Mouse (Mus musculus) MEL (cell line): ENCODE measurements around the gene Cd83. TPM values are rescaled to one million over a fixed set of nuclear protein-coding genes. Genes with fewer than 3 reads are reported as not detected.

ENCODE experiments used
- DNase-seq: peaks from one replicate; pipeline ENCODE4 v3.0.0; 2011; ENCODE audit warnings: low read depth, low spot score
- H3K27ac ChIP-seq: 2 replicates; pipeline ENCODE4 v1.5.1; 2012; ENCODE audit warnings: low read depth, mild to moderate bottlenecking, control low read depth, low read length, moderate library complexity; ENCODE audit not compliant: control insufficient read depth
- H3K27me3 ChIP-seq, 2 experiments: fragments of 150-350 bp in 1 of 2; sonication (generic) in 1 of 2; 2 replicates each; pipeline ENCODE4 v1.6.1; 2012; ENCODE audit warnings: low read length in 2 of 2, mild to moderate bottlenecking in 2 of 2, improper control_type of control experiment in 1 of 2, moderate library complexity in 1 of 2; ENCODE audit not compliant: insufficient read depth in 2 of 2, control insufficient read depth in 1 of 2
- H3K36me3 ChIP-seq, 2 experiments: 2 replicates each; pipeline ENCODE4 v1.6.1; 2012 to 2014; ENCODE audit warnings: low read length in 2 of 2, improper control_type of control experiment in 1 of 2, inconsistent platforms in 1 of 2, mild to moderate bottlenecking in 1 of 2; ENCODE audit not compliant: insufficient read depth in 2 of 2, control insufficient read depth in 1 of 2
- H3K4me1 ChIP-seq, 2 experiments: fragments of 150-350 bp in 1 of 2; sonication (generic) in 1 of 2; 2 replicates each; pipeline ENCODE4 v1.6.1; 2012; ENCODE audit warnings: low read length in 2 of 2, improper control_type of control experiment in 1 of 2, mild to moderate bottlenecking in 1 of 2; ENCODE audit not compliant: insufficient read depth in 2 of 2, control insufficient read depth in 1 of 2
- H3K4me3 ChIP-seq, 2 experiments: fragments of 150-350 bp in 1 of 2; sonication (generic) in 1 of 2; 2 replicates each; pipeline ENCODE4 v1.5.1; 2012; ENCODE audit warnings: low read depth in 2 of 2, low read length in 2 of 2, mild to moderate bottlenecking in 2 of 2, moderate library complexity in 2 of 2, control low read depth in 1 of 2, improper control_type of control experiment in 1 of 2; ENCODE audit not compliant: control insufficient read depth in 1 of 2, insufficient read depth in 1 of 2
- H3K79me2 ChIP-seq: 2 replicates; pipeline ENCODE4 v1.6.1; 2012; ENCODE audit warnings: mild to moderate bottlenecking, low read length, moderate library complexity; ENCODE audit not compliant: control insufficient read depth, poor library complexity, insufficient read depth
- H3K9ac ChIP-seq: 2 replicates; pipeline ENCODE4 v1.6.1; 2012; ENCODE audit warnings: low read depth, mild to moderate bottlenecking, control low read depth, low read length, moderate library complexity; ENCODE audit not compliant: control insufficient read depth, poor library complexity, severe bottlenecking
- H3K9me3 ChIP-seq: fragments of 150-350 bp; sonication (generic); replicated peaks from 2 replicates; pipeline ENCODE4 v1.6.1; 2012; ENCODE audit warnings: mild to moderate bottlenecking, low read length, improper control_type of control experiment, moderate library complexity; ENCODE audit not compliant: insufficient read depth
- BHLHE40 ChIP-seq: IDR thresholded peaks from 2 replicates; pipeline ENCODE4 v1.6.1; 2012; ENCODE audit warnings: low read depth, mild to moderate bottlenecking, inconsistent platforms, low read length, improper control_type of control experiment, borderline replicate concordance
- CHD1 ChIP-seq: IDR thresholded peaks from 2 replicates; pipeline ENCODE4 v1.6.1; 2012; ENCODE audit warnings: low read depth, mild to moderate bottlenecking, inconsistent platforms, low read length, improper control_type of control experiment
- CTCF ChIP-seq, 3 experiments: IDR thresholded peaks in 2 of 3; conservative IDR thresholded peaks in 1 of 3; 2 replicates each; pipeline ENCODE4 v1.5.1; 2011 to 2012; ENCODE audit warnings: low read length in 3 of 3, low read depth in 2 of 3, mild to moderate bottlenecking in 2 of 3, improper control_type of control experiment in 1 of 3, inconsistent platforms in 1 of 3, mixed read lengths in 1 of 3, moderate library complexity in 1 of 3; ENCODE audit not compliant: control insufficient read depth in 1 of 3, insufficient read depth in 1 of 3, poor library complexity in 1 of 3, severe bottlenecking in 1 of 3
- E2F4 ChIP-seq: IDR thresholded peaks from 2 replicates; pipeline ENCODE4 v1.6.1; 2011; ENCODE audit warnings: low read depth, low read length, improper control_type of control experiment, borderline replicate concordance
- ELF1 ChIP-seq: IDR thresholded peaks from 2 replicates; pipeline ENCODE4 v1.6.1; 2014; ENCODE audit warnings: low read depth, mild to moderate bottlenecking, inconsistent platforms, low read length, improper control_type of control experiment, moderate library complexity
- HCFC1 ChIP-seq: IDR thresholded peaks from 2 replicates; pipeline ENCODE4 v1.6.1; 2012; ENCODE audit warnings: low read depth, mild to moderate bottlenecking, inconsistent platforms, low read length, improper control_type of control experiment, moderate library complexity
- JUND ChIP-seq: IDR thresholded peaks from 2 replicates; pipeline ENCODE4 v1.6.1; 2011; ENCODE audit warnings: low read depth, mild to moderate bottlenecking, improper control_type of control experiment, low read length
- MEF2A ChIP-seq: IDR thresholded peaks from 2 replicates; pipeline ENCODE4 v1.6.1; 2014; ENCODE audit warnings: low read depth, mild to moderate bottlenecking, inconsistent platforms, low read length, improper control_type of control experiment; ENCODE audit not compliant: poor library complexity, insufficient replicate concordance, severe bottlenecking; ENCODE audit errors: extremely low read depth
- MYB ChIP-seq: IDR thresholded peaks from 2 replicates; pipeline ENCODE4 v1.6.1; 2011; ENCODE audit warnings: mild to moderate bottlenecking, low read depth, low read length, improper control_type of control experiment
- MYC ChIP-seq: IDR thresholded peaks from 2 replicates; pipeline ENCODE4 v1.6.1; 2011; ENCODE audit warnings: low read depth, mild to moderate bottlenecking, low read length, improper control_type of control experiment, moderate library complexity
- NELFE ChIP-seq: IDR thresholded peaks from 2 replicates; pipeline ENCODE4 v1.6.1; 2011; ENCODE audit warnings: low read depth, low read length, improper control_type of control experiment
- NRF1 ChIP-seq: IDR thresholded peaks from 2 replicates; pipeline ENCODE4 v1.6.1; 2014; ENCODE audit warnings: low read depth, mild to moderate bottlenecking, inconsistent platforms, low read length, improper control_type of control experiment, moderate library complexity; ENCODE audit not compliant: poor library complexity, insufficient read depth, severe bottlenecking
- POLR2A ChIP-seq, 2 experiments: IDR thresholded peaks; 2 replicates each; pipeline ENCODE4 v1.6.1; 2011 to 2012; ENCODE audit warnings: low read length in 2 of 2, mild to moderate bottlenecking in 2 of 2, control low read depth in 1 of 2, improper control_type of control experiment in 1 of 2, low read depth in 1 of 2, moderate library complexity in 1 of 2; ENCODE audit not compliant: control insufficient read depth in 1 of 2, insufficient read depth in 1 of 2, poor library complexity in 1 of 2
- POLR2AphosphoS2 ChIP-seq: IDR thresholded peaks from 2 replicates; pipeline ENCODE4 v1.6.1; 2011; ENCODE audit warnings: low read length, improper control_type of control experiment
- POLR2AphosphoS5 ChIP-seq: IDR thresholded peaks from 2 replicates; pipeline ENCODE4 v1.6.1; 2012; ENCODE audit warnings: low read depth, borderline replicate concordance, mild to moderate bottlenecking, inconsistent platforms, low read length, moderate library complexity, mixed read lengths
- SIN3A ChIP-seq: IDR thresholded peaks from 2 replicates; pipeline ENCODE4 v1.6.1; 2012; ENCODE audit warnings: low read length, improper control_type of control experiment, inconsistent platforms
- TBP ChIP-seq: IDR thresholded peaks from 2 replicates; pipeline ENCODE4 v1.8.0; 2011; ENCODE audit warnings: low read depth, low read length, improper control_type of control experiment
- TCF12 ChIP-seq: IDR thresholded peaks from 2 replicates; pipeline ENCODE4 v1.6.1; 2014; ENCODE audit warnings: low read depth, mild to moderate bottlenecking, inconsistent platforms, low read length, improper control_type of control experiment, moderate library complexity
- UBTF ChIP-seq: IDR thresholded peaks from 2 replicates; pipeline ENCODE4 v1.6.1; 2012; ENCODE audit warnings: low read depth, mild to moderate bottlenecking, inconsistent platforms, low read length, improper control_type of control experiment, moderate library complexity, borderline replicate concordance; ENCODE audit not compliant: insufficient read depth
- USF1 ChIP-seq: IDR thresholded peaks from 2 replicates; pipeline ENCODE4 v1.6.1; 2014; ENCODE audit warnings: low read depth, mild to moderate bottlenecking, inconsistent platforms, low read length, improper control_type of control experiment, moderate library complexity
- ZKSCAN1 ChIP-seq: IDR thresholded peaks from 2 replicates; pipeline ENCODE4 v1.6.1; 2012; ENCODE audit warnings: low read depth, mild to moderate bottlenecking, inconsistent platforms, low read length, improper control_type of control experiment, moderate library complexity
- ZMIZ1 ChIP-seq: IDR thresholded peaks from 2 replicates; pipeline ENCODE4 v1.6.1; 2012; ENCODE audit warnings: low read depth, mild to moderate bottlenecking, inconsistent platforms, low read length, improper control_type of control experiment, moderate library complexity
- ZNF384 ChIP-seq: IDR thresholded peaks from 2 replicates; pipeline ENCODE4 v1.6.1; 2012; ENCODE audit warnings: low read depth, mild to moderate bottlenecking, inconsistent platforms, low read length, improper control_type of control experiment
- polyA plus RNA-seq, 2 experiments: library from polyadenylated mRNA; stranded (reverse) in 1 of 2; unstranded in 1 of 2; fragments of >175 nt in 1 of 2; fragments of >200 nt in 1 of 2; gene quantifications; 2 replicates each; pipeline versions ENCODE4 v1.2.1 to v1.2.4; 2012; ENCODE audit warnings: low replicate concordance in 2 of 2, low read depth in 1 of 2; ENCODE audit not compliant: insufficient read length in 2 of 2, insufficient read depth in 1 of 2, missing spikeins in 1 of 2
- total RNA-seq: library from RNA; depleted of rRNA; stranded (reverse); fragments of 300-350 nt; gene quantifications from 2 replicates; pipeline ENCODE4 v1.2.3, GENCODE M21; 2012

The Cd83 gene
- total and polyA plus RNA-seq, 3 experiments: not detected

DNA sequence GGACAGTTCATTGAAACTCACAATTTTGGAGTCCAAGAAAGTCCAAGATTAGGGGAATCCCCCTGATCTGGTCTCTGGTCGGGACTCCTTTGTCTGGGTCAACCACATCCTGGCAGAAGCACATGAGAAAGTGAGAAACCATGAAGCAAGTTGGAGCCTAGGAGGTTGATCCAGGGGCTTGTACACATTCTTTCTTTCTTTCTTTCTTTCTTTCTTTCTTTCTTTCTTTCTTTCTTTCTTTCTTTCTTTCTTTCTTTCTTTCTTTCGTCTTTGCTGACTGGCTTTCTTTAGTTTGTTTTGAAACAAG, 9.2 kb upstream of the Cd83 start:
- no peaks in the 10 kb centered on the region for H3K36me3 ChIP-seq
- DNase-seq: no peak
- no peaks in the 10 kb centered on the region for H3K9me3 ChIP-seq
- no peaks in the 10 kb centered on the region for H3K79me2 ChIP-seq
- TF ChIP-seq BHLHE40: no peak
- TF ChIP-seq CTCF (IDR thresholded peaks at IDR 0.05 in 2 of 3, conservative IDR thresholded peaks at IDR 0.05 in 1 of 3; ENCODE audit: control insufficient read depth in 1 of 3, insufficient read depth in 1 of 3, low read depth in 2 of 3, low read length in 3 of 3, poor library complexity in 1 of 3, severe bottlenecking in 1 of 3): no peak
- TF ChIP-seq CHD1: no peak
- no peak for TF ChIP-seq ELF1
- TF ChIP-seq NELFE: no peak
- TF ChIP-seq TCF12: no peak
- no peak for TF ChIP-seq SIN3A
- no peak for TF ChIP-seq POLR2A (IDR thresholded peaks at IDR 0.05; ENCODE audit: control insufficient read depth in 1 of 2, insufficient read depth in 1 of 2, low read depth in 1 of 2, low read length in 2 of 2, poor library complexity in 1 of 2)
- no peak for TF ChIP-seq ZKSCAN1
- TF ChIP-seq MEF2A: no peak
- no peak for TF ChIP-seq MYB
- TF ChIP-seq POLR2AphosphoS2: no peak
- no peak for TF ChIP-seq NRF1
- no peak for TF ChIP-seq MYC
- no peak for TF ChIP-seq E2F4
- no peak for TF ChIP-seq ZMIZ1
- no peak for TF ChIP-seq UBTF
- no peak overlapping the region for H3K27ac ChIP-seq
- no peak overlapping the region for H3K4me3 ChIP-seq
- H3K9ac ChIP-seq: no peak overlapping the region
- no peaks in the 10 kb centered on the region; a peak in 1 of 4 replicates for H3K27me3 ChIP-seq
- no peaks in the 10 kb centered on the region for H3K4me1 ChIP-seq

DNA sequence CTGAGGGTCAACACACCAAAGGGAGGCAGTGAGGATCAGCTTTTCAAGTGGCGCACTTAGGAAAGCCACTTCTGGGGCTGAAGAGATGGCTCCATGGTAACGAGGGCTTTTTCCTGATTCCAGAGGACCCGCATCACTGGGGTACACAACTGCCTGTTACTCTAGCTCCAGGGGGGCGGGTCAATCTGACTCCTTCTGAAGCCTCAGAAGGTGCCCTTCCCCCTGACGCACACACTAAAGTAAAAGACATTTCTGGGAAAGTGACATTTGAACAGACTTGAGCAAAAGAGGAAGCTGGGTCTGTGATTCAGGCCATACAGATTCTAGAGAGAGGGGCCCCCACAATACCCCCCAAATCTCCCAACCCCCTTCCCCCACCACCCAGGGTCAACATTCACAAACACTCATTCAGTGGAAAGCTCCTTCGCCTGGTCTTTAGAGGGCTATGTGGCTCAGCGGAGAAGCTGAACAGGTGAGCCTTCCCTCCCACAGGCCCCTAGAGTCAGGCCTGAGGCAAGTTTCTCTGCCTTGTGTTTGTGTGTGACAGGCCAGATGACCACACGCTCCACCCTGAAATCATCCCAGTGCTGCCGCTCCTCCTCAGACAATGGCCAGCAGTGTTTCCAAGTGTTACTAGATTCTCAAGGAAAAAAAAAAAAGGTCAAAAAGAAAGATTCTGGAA, 7.1 kb upstream of the Cd83 start:
- no peaks in the 10 kb centered on the region for H3K9me3 ChIP-seq
- no peaks in the 10 kb centered on the region for H3K36me3 ChIP-seq
- no peaks in the 10 kb centered on the region for H3K4me1 ChIP-seq
- H3K27ac ChIP-seq: no peak overlapping the region
- no peak for TF ChIP-seq BHLHE40
- no peak for TF ChIP-seq UBTF
- no peak for TF ChIP-seq JUND
- TF ChIP-seq ELF1: no peak
- TF ChIP-seq POLR2AphosphoS5: no peak
- TF ChIP-seq E2F4: no peak
- no peak for TF ChIP-seq POLR2AphosphoS2
- TF ChIP-seq USF1: no peak
- no peak for TF ChIP-seq ZNF384
- no peak for TF ChIP-seq HCFC1
- TF ChIP-seq TBP: no peak
- no peak for TF ChIP-seq NELFE
- TF ChIP-seq, all 39 proteins: peak for 0
- no peak overlapping the region for H3K9ac ChIP-seq
- H3K79me2 ChIP-seq: no peaks in the 10 kb centered on the region
- no peak for DNase-seq
- H3K27me3 ChIP-seq: no peaks in the 10 kb centered on the region; a peak in 1 of 4 replicates
- no peak overlapping the region for H3K4me3 ChIP-seq
